8 mouse cellular contexts compared by ENCODE assay signal in genomic region chr2:71453917-71454260, GRCm38 (mm10). TPM values are rescaled to one million over a fixed set of nuclear protein-coding genes. Genes with fewer than 3 reads are reported as not detected.
DNase-seq lines count a peak whose midpoint lies in the region; ATAC-seq and TF ChIP-seq lines count a peak whose summit lies in the region.

No protein-coding gene starts in this region.

- no peak for DNase-seq in heart, embryonic 10.5 days (ENCODE audit: low spot score)
- no peak for DNase-seq in heart, postnatal 14 days
- DNase-seq in forebrain, postnatal 0 days = no peak
- DNase-seq in adrenal gland, postnatal 25 days = no peak
- no peak for DNase-seq in layer of hippocampus, adult 18-20 months (ENCODE audit: low spot score in 2 of 2)
- DNase-seq in left cerebral cortex, adult 18-20 months (ENCODE audit: low spot score in 2 of 2) = no peak

- 41% methylated on average over 4 of the region's 4 CpGs for WGBS in heart, embryonic 10.5 days
- WGBS in forebrain, postnatal 0 days = 40% methylated on average over 4 of the region's 4 CpGs
- WGBS in liver, embryonic 16.5 days (ENCODE audit: insufficient replicate concordance) = 27% methylated on average over 4 of the region's 4 CpGs

- H3K9ac ChIP-seq in forebrain, postnatal 0 days = no peak overlapping the region
- H3K9ac ChIP-seq in liver, embryonic 16.5 days (ENCODE audit: low read depth, low read length) = peak overlapping the region; percentile 75

- H3K4me3 ChIP-seq in heart, embryonic 10.5 days = peak overlapping the region; percentile 86
- H3K4me3 ChIP-seq in E14TG2a.4 (replicated peaks; ENCODE audit: low read length) = peak overlapping the region; percentile 86
- peak overlapping the region; percentile 67 for H3K4me3 ChIP-seq in forebrain, postnatal 0 days (ENCODE audit: low read depth, low read length)
- H3K4me3 ChIP-seq in liver, embryonic 16.5 days (ENCODE audit: low read depth, low read length) = peak overlapping the region; percentile 83

- peak overlapping the region; percentile 56 for H3K4me2 ChIP-seq in forebrain, postnatal 0 days (ENCODE audit: low read depth)
- peak overlapping the region; percentile 89 for H3K4me2 ChIP-seq in liver, embryonic 16.5 days (ENCODE audit: low read depth, low read length)

- peaks cover 4% of the 10 kb centered on the region; the same call in 1 of the 2 replicates for H3K4me1 ChIP-seq in heart, embryonic 10.5 days
- H3K4me1 ChIP-seq in E14TG2a.4 (replicated peaks; ENCODE audit: low read depth, low read length) = peaks cover 28% of the 10 kb centered on the region
- H3K4me1 ChIP-seq in forebrain, postnatal 0 days (ENCODE audit: insufficient read depth) = no peaks in the 10 kb centered on the region
- peaks cover 19% of the 10 kb centered on the region for H3K4me1 ChIP-seq in liver, embryonic 16.5 days (ENCODE audit: control insufficient read depth, low read depth, low read length)

- no peaks in the 10 kb centered on the region for H3K9me3 ChIP-seq in heart, embryonic 10.5 days
- H3K9me3 ChIP-seq in E14TG2a.4 (ENCODE audit: low read length) = no peaks in the 10 kb centered on the region
- H3K9me3 ChIP-seq in forebrain, postnatal 0 days (ENCODE audit: low read length) = no peaks in the 10 kb centered on the region
- no peaks in the 10 kb centered on the region for H3K9me3 ChIP-seq in liver, embryonic 16.5 days (replicated peaks; ENCODE audit: control insufficient read depth, low read length)

- H3K27ac ChIP-seq in heart, embryonic 10.5 days = peak overlapping the region; percentile 90; the same call in 1 of the 2 replicates
- H3K27ac ChIP-seq in forebrain, postnatal 0 days (ENCODE audit: low read depth, low read length) = no peak overlapping the region
- H3K27ac ChIP-seq in liver, embryonic 16.5 days (ENCODE audit: low read length) = peak overlapping the region; percentile 86

- ATAC-seq in forebrain, postnatal 0 days = no peak
- ATAC-seq in liver, embryonic 16.5 days (ENCODE audit: low read depth) = no peak

- peaks cover 13% of the 10 kb centered on the region; the same call in 1 of the 2 replicates for H3K27me3 ChIP-seq in heart, embryonic 10.5 days (ENCODE audit: insufficient read depth, poor library complexity, severe bottlenecking)
- peaks cover 18% of the 10 kb centered on the region for H3K27me3 ChIP-seq in E14TG2a.4 (ENCODE audit: insufficient read depth, low read length)
- no peaks in the 10 kb centered on the region for H3K27me3 ChIP-seq in forebrain, postnatal 0 days (ENCODE audit: insufficient read depth, low read length)
- peaks cover 2% of the 10 kb centered on the region; the same call in 1 of the 2 replicates for H3K27me3 ChIP-seq in liver, embryonic 16.5 days (ENCODE audit: control insufficient read depth, insufficient read depth, low read depth, low read length)

- intact Hi-C loops in heart, postnatal 14 days (cut with DNase I) = loop anchor here (5.0 kb wide), 2 partner anchors 78 to 93 kb away; partner anchors contain the start of gene Dlx2

- no peaks in the 10 kb centered on the region for H3K36me3 ChIP-seq in heart, embryonic 10.5 days
- H3K36me3 ChIP-seq in E14TG2a.4 (ENCODE audit: insufficient read depth, low read length) = no peaks in the 10 kb centered on the region
- no peaks in the 10 kb centered on the region for H3K36me3 ChIP-seq in forebrain, postnatal 0 days (ENCODE audit: insufficient read depth)
- H3K36me3 ChIP-seq in liver, embryonic 16.5 days (ENCODE audit: control insufficient read depth, insufficient read depth) = no peaks in the 10 kb centered on the region

- no peak for TF ChIP-seq CTCF in E14TG2a.4 (conservative IDR thresholded peaks at IDR 0.05; ENCODE audit: low read length)
- no peak for TF ChIP-seq CTCF in forebrain, postnatal 0 days (IDR thresholded peaks at IDR 0.05; ENCODE audit: low read depth)

RNA-seq across cellular contexts. Expression of gene Metap1d, which starts 0.8 kb away (rescaled TPM):
- polyA plus RNA-seq in heart, embryonic 10.5 days (2016; fragmentation: Nextera tagmentation; extraction: Ambion mirVana) = 29.0 and 31.6 TPM in 2 replicates
- total RNA-seq in heart, postnatal 14 days (2021) = 10 to 100 TPM; 40.3 to 44.0 TPM
- 16.6 and 19.4 TPM in 2 replicates for total RNA-seq in forebrain, postnatal 0 days (2014; rRNA removed)
- polyA plus RNA-seq in forebrain, postnatal 0 days (2015; fragmentation: Nextera tagmentation; extraction: Ambion mirVana) = 23.1 and 25.3 TPM in 2 replicates
- polyA plus RNA-seq in liver, embryonic 16.5 days (2015; fragmentation: Nextera tagmentation; extraction: Ambion mirVana) = 22.8 and 24.9 TPM in 2 replicates
- total RNA-seq in adrenal gland, postnatal 25 days (2021) = 32.4 and 34.2 TPM in 2 replicates
- total RNA-seq in layer of hippocampus, adult 18-20 months (2021) = 10 to 100 TPM; 23.1 to 23.3 TPM
- total RNA-seq in left cerebral cortex, adult 18-20 months (2021) = 10 to 100 TPM; 15.2 to 17.2 TPM
